1 mouse cellular context compared by ENCODE assay signal in the genomic region with DNA sequence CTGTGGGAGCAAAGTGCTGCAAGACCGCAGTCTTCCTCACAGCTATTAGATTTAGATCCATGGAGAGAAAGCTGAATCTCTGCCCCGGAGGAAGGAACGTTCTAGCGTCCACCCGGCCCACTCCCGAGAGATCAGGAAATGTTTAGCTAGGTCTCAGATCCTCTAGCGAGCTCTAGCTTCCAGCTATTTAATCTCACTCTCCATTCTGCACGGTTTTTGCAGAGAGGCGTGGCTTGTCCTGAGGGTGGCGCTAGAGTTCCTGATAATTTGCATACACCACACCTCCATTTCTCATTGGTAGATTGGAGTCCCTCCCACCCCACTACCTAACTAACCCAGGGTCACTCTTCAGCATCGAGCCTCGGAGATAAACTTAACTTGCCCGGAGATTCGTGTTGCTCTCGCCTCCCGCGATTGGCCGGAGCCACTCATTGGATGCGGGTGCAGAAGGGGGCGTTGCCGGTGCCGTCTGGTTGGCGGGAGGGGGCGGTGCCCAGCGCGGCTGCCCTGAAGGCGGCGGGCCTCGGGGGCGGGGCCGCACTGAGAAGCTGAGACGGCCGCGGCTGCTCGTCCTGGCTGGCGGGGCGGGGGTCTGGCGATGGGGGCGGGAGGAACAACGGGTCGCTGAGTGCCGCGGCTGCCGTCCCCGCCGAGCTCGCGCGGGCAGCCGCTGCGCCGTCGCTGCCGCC.
TF ChIP-seq lines count a peak whose summit lies in the region.

No protein-coding gene starts in this region.

TF ChIP-seq in CH12.LX, 34 proteins besides CTCF, POLR2A, EP300 and RAD21 (continued from another document):
- TF ChIP-seq E2F4 (IDR thresholded peaks at IDR 0.05; ENCODE audit: insufficient replicate concordance, low read depth, low read length) (no peak), ZKSCAN1 (IDR thresholded peaks at IDR 0.05; ENCODE audit: borderline replicate concordance, low read depth, low read length) (no peak), SIN3A (IDR thresholded peaks at IDR 0.05; ENCODE audit: low read length) (peak; percentile 64), ZMIZ1 (IDR thresholded peaks at IDR 0.05; ENCODE audit: low read depth, low read length) (peak; percentile 25; the same call in 1 of the 2 replicates), NRF1 (IDR thresholded peaks at IDR 0.05; ENCODE audit: low read depth, low read length) (no peak), ETS1 (conservative IDR thresholded peaks at IDR 0.05; ENCODE audit: low read depth, low read length) (peak; percentile 36), SMC3 (IDR thresholded peaks at IDR 0.05; ENCODE audit: low read depth, low read length) (0 out of 2 replicates have a peak, but pooled peaks have one; percentile 11), MAFK (IDR thresholded peaks at IDR 0.05; ENCODE audit: insufficient replicate concordance, low read length) (no peak), TBP (conservative IDR thresholded peaks at IDR 0.05; ENCODE audit: low read depth, low read length) (peak; percentile 86), ELF1 (IDR thresholded peaks at IDR 0.05; ENCODE audit: low read depth, low read length) (peak; percentile 78), IRF4 (IDR thresholded peaks at IDR 0.05; ENCODE audit: low read depth, low read length) (peak; percentile 44; the same call in 1 of the 2 replicates), MAX (IDR thresholded peaks at IDR 0.05; ENCODE audit: low read length) (0 out of 2 replicates have a peak, but pooled peaks have one; percentile 15), ZNF384 (IDR thresholded peaks at IDR 0.05; ENCODE audit: low read depth, low read length) (no peak), KAT2A (IDR thresholded peaks at IDR 0.05; ENCODE audit: insufficient replicate concordance, low read length) (no peak), USF2 (conservative IDR thresholded peaks at IDR 0.05; ENCODE audit: low read depth, low read length) (no peak), ZC3H11A (IDR thresholded peaks at IDR 0.05; ENCODE audit: low read depth, low read length) (no peak), MAZ (IDR thresholded peaks at IDR 0.05; ENCODE audit: low read depth, low read length) (peak; percentile 67; the same call in 1 of the 2 replicates), UBTF (IDR thresholded peaks at IDR 0.05; ENCODE audit: low read depth, low read length) (no peak), JUN (IDR thresholded peaks at IDR 0.05; ENCODE audit: insufficient read depth, low read depth, low read length) (no peak), MYC (IDR thresholded peaks at IDR 0.05; ENCODE audit: low read depth, low read length) (0 out of 2 replicates have a peak, but pooled peaks have one; percentile 53)
